Mouse (Mus musculus) adrenal gland, adult 18-20 months (tissue): ENCODE data around the gene Unc13b. TPM values are rescaled to one million over a fixed set of nuclear protein-coding genes. Genes with fewer than 3 reads are reported as not detected.

ENCODE experiments used
- DNase-seq, 2 experiments: peaks; one replicate each; pipeline ENCODE4 v3.0.0; 2021 to 2022; ENCODE audit warnings: low spot score in 2 of 2
- total RNA-seq, 2 experiments: library from RNA; stranded (reverse); gene quantifications; 1 replicate in 1 of 2; 2 replicates in 1 of 2; pipeline ENCODE4 v1.2.3; 2021

Gene Unc13b
- total RNA-seq, 2 experiments from 2014 or later, result 12.9 to 15.8 TPM

DNA sequence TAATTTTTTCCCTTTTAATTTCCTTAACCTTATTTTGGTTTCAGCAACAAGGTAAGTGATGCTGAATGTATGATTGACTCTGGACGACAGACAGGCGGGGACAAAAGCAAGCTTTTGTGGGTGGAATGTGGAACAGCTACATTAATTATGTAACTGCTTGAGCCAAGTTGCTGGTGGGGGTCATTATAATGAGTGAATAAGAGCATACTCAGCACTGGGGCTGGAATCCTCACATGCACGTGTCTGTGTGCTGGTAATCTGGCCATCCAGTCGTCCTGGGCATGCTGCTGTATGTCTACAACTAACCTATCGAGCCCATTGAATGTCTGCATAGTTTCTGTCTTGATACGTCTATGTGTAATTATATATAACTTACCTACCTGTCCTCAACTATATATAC lies 150.9 kb downstream of the Unc13b start:
- no peak for DNase-seq

GRCm38 (mm10) chr4:43216491-43216890 lies 157.7 kb downstream of the Unc13b start:
- no peak for DNase-seq

- no peak for DNase-seq
These were observed 159.2 kb downstream of the Unc13b start for GRCm38 (mm10) chr4:43217997-43218396.

DNA sequence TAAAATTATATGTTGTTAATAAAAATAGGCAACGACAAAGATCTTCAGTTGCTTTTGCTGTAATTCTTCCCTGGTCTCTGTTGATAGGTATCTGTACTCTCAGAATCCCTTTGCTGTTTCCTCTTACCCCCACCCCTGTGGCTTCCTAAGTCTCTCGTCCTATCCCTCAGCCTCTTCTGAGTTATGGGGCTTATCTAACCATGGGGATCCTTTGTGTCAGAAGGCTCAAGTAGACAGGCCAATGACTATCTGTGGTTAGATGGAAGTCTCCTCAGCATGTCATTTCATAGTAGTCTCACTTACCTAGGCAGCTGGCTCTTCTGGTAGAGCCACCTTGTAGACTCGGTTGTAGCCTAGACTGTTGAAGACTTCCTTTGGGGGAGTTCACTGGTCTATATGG lies 173.1 kb downstream of the Unc13b start:
- DNase-seq, result no peak

DNA sequence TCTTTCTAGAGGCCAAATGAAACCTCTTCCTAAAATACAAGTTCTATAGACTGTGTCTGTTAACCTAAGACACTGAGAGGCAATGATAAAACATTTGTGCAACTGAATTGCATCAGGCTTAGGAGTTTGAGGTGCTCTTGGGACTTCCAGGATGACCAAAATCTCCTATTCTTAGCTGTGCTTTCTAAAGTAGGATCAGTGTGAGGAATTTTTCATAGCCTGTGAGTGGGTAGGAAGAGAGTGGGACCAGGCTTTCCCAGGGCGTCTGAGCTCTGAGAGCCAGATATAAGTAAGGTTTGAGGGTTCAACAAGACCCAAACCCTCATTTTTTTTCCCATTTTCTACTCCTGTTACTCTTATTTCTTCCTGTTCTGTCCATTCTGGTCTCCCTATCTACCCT lies 174.2 kb downstream of the Unc13b start:
- no peak for DNase-seq

DNA sequence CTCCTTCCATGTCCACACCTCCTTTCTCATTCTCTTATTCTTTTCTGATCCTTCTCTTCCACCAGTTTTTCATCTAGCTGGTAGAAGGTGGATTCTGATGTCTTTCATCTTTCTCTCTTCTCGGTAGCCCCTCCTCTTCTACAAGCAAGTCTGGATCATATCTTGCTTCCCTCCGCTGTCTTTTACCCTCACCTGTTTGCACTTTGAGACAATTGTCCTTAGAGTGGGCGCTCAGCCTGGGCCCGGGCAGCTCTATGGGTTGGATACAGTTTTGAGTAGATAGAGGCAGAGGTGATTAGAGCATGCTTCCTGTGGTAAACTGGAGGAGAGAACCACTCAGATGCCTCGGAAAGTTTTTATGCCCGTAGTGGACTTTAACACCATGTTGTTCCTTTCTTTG lies 174.7 kb downstream of the Unc13b start:
- DNase-seq, result no peak

DNA sequence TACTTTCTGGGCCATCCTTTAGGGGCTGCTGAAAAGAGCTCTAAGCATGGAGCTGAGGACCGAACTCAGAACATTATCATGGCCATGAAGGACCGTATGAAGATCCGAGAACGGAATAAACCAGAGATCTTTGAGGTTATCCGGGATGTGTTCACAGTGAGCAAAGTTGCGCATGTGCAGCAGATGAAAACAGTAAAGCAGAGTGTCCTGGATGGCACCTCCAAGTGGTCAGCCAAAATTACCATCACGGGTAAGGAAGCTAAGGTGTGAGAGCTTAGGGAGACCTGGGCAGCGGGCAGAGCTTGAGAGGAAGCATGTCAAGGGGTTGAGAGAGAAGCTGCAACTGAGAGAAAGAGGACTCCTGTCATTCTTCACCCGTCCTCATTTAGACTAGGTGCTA lies 178.1 kb downstream of the Unc13b start:
- no peak for DNase-seq

GRCm38 (mm10) chr4:43240716-43241115 lies 182.0 kb downstream of the Unc13b start:
- DNase-seq, result no peak

GRCm38 (mm10) chr4:43244022-43244421 lies 185.3 kb downstream of the Unc13b start:
- no peak for DNase-seq

DNA sequence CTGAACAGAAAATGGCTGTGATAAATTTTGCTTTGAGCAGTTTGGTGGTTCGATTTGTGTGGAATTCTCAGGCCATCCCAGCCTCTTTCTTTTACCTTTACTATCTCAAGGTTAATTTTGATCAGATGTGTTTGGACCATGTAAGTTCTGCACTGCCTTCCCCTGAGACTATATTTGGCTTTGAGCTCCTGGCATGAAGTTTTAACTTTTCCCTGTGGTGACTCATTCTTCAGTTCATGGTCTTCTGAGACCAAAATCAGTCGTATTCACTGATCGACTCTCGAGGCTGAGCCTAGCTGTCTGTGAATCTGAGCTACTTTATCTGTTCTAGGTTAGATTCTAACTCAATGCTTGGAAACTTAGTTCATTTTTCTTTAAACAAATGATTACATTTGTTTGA lies 187.0 kb downstream of the Unc13b start:
- DNase-seq, result no peak

DNA sequence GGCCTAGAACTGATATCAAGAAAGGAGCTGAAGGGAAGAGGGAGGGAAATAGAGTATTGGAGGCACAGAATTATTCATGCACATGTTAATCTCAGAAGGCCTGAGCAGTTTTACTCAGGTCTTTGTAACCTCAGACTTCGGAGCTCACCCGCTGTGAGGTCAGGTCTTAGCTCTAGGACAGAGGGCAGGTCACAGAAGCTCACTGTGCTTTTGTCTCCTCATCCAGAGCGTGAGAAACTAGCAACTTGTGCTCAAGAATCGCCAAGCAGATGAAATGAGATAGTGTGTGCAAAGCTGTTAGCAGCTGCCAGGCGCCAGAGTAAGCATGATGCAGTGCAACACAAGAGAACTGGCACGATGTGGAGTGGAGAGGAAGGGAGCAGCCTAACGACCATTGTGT lies 189.3 kb downstream of the Unc13b start:
- no peak for DNase-seq

DNA sequence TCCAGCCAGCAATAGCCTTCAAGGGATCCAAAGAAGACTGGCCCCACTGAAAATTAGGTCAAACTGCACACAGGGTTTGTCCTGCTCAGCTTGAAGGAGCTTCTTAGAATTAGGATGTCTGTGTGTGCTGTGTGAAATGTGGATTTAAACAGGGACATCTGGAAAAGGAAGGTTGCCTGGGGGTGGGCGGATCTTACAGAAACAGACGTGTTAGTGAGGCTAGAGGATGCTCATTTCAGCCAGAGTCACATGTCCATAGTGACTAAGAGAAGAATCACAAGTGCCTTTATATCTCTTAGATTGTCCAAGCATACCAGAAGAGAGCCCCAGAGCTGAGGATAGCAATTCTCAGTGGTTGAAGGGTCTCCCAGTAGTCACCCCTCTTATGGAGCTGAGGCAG lies 190.2 kb downstream of the Unc13b start:
- DNase-seq, result no peak

- DNase-seq, result no peak
These were observed 192.5 kb downstream of the Unc13b start for GRCm38 (mm10) chr4:43251269-43251668.

DNA sequence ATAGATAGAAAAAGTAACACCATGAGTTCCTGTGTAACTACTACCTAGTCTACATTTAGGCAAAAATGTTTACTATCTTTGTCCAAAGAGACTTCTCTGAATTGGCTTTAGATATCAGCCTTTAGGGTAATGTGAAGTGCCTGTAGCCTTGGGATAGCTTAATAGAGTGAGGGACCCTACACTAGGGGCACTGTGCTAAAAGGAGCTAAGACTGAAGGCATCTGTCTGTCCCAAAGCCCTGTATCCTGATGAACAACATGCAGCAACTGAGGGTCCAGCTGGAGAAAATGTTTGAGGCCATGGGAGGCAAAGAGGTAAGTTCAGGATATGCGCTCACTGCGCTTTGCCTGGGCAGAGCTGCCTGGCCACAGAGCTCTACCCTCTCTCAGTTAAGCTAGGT lies 198.3 kb downstream of the Unc13b start:
- DNase-seq, result no peak

GRCm38 (mm10) chr4:43258556-43258955 lies 199.8 kb downstream of the Unc13b start:
- no peak for DNase-seq

DNA sequence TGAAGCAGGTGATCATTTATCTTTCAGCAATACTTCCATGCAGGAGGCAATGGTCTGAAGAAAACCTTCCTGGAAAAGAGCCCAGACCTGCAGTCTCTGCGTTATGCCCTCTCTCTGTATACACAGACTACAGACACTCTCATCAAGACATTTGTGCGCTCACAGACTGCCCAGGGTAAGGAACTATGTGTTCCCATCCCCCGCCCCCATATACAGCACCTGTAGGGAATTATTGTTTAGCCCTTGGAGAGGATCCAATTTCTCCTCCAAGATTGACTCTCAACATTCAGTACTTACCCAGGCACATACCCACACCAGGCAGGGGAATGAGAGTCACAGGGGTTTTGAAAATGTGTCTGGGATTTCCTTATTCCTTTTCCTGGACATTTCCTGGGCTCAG lies 200.7 kb downstream of the Unc13b start:
- no peak for DNase-seq

- no peak for DNase-seq
These were observed 201.3 kb downstream of the Unc13b start for GRCm38 (mm10) chr4:43260096-43260495.

DNA sequence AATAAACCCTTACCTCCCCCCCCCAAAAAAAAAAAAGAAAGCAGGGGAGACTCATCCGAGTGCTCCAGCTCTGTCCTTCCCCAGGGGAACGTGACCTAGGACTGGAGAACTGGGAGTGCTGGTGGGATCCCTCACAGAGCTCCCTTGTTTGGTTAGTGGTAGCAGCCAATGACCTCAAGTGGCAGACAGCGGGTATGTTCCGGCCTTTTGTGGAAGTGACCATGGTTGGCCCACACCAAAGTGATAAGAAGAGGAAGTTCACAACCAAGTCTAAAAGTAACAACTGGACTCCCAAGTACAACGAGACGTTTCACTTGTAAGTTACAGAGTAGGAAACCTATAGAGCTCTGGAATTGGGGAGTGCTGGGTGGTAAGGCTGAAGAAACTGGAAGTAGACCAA lies 204.1 kb downstream of the Unc13b start:
- no peak for DNase-seq

GRCm38 (mm10) chr4:43266146-43266545 lies 207.4 kb downstream of the Unc13b start:
- DNase-seq, result no peak

DNA sequence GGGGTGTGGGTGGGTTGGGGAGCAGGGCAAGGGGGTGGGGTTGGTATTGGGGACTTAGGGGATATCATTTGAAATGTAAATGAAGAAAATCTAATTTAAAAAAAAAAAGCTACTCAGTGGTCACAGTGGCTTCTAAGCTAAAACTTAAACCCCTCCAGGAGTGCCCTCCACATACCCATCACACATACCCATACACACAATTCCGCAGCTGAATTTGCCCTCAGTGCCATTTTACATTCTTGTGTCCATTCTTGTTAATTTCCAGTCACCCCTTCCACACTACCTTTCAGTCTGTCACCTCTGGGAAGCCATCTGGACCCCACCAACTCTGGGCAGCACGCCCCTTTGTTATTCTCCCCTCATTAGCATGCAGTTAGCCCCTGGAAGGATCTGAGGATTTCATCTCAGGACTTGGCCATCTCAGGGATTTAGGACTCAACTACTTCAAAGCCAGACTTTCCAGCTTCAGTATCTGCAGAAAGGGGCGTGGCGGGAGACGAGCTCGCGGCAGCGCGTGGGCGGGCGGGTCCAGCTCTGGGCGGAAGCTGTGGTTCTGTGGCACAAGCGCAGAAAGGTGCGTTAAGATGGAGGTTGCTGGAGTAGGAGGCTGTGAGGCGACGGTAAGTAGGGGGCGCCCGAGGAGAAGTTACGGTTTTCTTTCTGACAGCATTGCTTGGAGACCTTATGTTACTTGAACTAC lies 208.0 kb downstream of the Unc13b start, which contains the start of gene Atp8b5:
TSS of gene Atp8b5 (plus strand) at position 537 of the 700 bp plus-strand sequence.
- DNase-seq, result peak; percentile 76 to 78

GRCm38 (mm10) chr4:43267323-43267658 lies 208.5 kb downstream of the Unc13b start:
- no peak for DNase-seq

- DNase-seq, result no peak
These were observed 226.7 kb downstream of the Unc13b start for GRCm38 (mm10) chr4:43285476-43285875.

- no peak for DNase-seq
These were observed 228.6 kb downstream of the Unc13b start for GRCm38 (mm10) chr4:43287305-43287704.

GRCm38 (mm10) chr4:43294001-43294400 lies 235.2 kb downstream of the Unc13b start:
- DNase-seq, result no peak
